Mouse (Mus musculus) cortical plate, adult 2 months (tissue): Measurements from ENCODE around the gene Lrrc23. TPM values are rescaled to one million over a fixed set of nuclear protein-coding genes. Genes with fewer than 3 reads are reported as not detected.
"Not testable (repeated sequence)": the region's sequence is repeated elsewhere in the genome, so short reads cannot be mapped to it uniquely, and the experiment has no call there.

Experiments used
- H3K27ac ChIP-seq: fragments of 200-500 bp; 2 replicates; pipeline ENCODE4 v1.5.1; 2012; ENCODE audit warnings: low read length, control low read depth, inconsistent platforms; ENCODE audit not compliant: insufficient read depth
- H3K4me1 ChIP-seq: fragments of 200-500 bp; 2 replicates; pipeline ENCODE4 v1.6.1; 2011; ENCODE audit warnings: low read length; ENCODE audit not compliant: control insufficient read depth, insufficient read depth
- H3K4me3 ChIP-seq: fragments of 200-500 bp; 2 replicates; pipeline ENCODE4 v1.5.1; 2011; ENCODE audit warnings: mild to moderate bottlenecking, low read length, control low read depth; ENCODE audit not compliant: insufficient read depth
- CTCF ChIP-seq: fragments of 200-500 bp; IDR thresholded peaks from 2 replicates; pipeline ENCODE4 v1.5.1; 2011; ENCODE audit warnings: mild to moderate bottlenecking, control low read depth, low read length; ENCODE audit not compliant: insufficient read depth; ENCODE audit errors: extremely low read depth
- POLR2A ChIP-seq: fragments of 200-500 bp; IDR thresholded peaks from 2 replicates; pipeline ENCODE4 v1.6.1; 2011; ENCODE audit warnings: mild to moderate bottlenecking, low read length, control low read depth; ENCODE audit not compliant: insufficient read depth; ENCODE audit errors: extremely low read depth
- polyA plus RNA-seq: library from polyadenylated mRNA; depleted of rRNA; stranded (reverse); fragments of >200 nt; gene quantifications from 2 replicates; pipeline ENCODE4 v1.2.3, GENCODE M21; 2012

Lrrc23 gene
- polyA plus RNA-seq, 1 experiment = 5.0 TPM

GRCm38 (mm10) chr6:124813933-124814332 lies 34.4 kb upstream of the Lrrc23 start, which contains the start of gene Tpi1:
Tpi1 (minus strand) TSS chr6:124814296.
- H3K4me1 ChIP-seq = peaks cover 4% of the 10 kb centered on the region
- H3K4me3 ChIP-seq = peak within 1 kb of the TSS; percentile 66
- TF ChIP-seq POLR2A (peak; percentile 100), CTCF (no peak)
- no peak within 1 kb of the TSS for H3K27ac ChIP-seq

GRCm38 (mm10) chr6:124813496-124813895 lies 34.0 kb upstream of the Lrrc23 start:
- Histone ChIP-seq H3K4me3 (peak overlapping the region; percentile 66), H3K4me1 (peaks cover 4% of the 10 kb centered on the region), H3K27ac (no peak overlapping the region)
- TF ChIP-seq POLR2A (peak; percentile 70; the same call in 1 of the 2 replicates), CTCF (no peak)

DNA sequence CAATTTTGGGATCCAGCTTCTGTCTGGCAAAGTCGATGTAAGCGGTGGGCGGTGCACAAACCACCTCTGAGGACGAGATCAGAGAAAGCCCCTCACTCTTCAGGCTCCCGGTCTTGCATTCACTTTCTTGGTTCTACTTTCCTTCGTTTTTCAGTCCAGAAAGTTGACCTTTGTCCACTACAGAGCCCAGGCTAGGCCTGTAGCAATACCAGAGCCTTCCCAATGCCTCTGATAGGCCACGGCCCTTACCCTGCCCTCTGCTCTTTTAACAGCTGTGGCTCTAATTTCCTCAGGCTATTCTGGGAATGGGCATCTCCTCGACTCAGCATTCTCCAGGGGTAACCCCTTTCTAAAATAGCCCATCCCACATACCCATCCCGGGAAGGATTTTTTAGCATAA lies 33.3 kb upstream of the Lrrc23 start:
- no peak overlapping the region for H3K27ac ChIP-seq

DNA sequence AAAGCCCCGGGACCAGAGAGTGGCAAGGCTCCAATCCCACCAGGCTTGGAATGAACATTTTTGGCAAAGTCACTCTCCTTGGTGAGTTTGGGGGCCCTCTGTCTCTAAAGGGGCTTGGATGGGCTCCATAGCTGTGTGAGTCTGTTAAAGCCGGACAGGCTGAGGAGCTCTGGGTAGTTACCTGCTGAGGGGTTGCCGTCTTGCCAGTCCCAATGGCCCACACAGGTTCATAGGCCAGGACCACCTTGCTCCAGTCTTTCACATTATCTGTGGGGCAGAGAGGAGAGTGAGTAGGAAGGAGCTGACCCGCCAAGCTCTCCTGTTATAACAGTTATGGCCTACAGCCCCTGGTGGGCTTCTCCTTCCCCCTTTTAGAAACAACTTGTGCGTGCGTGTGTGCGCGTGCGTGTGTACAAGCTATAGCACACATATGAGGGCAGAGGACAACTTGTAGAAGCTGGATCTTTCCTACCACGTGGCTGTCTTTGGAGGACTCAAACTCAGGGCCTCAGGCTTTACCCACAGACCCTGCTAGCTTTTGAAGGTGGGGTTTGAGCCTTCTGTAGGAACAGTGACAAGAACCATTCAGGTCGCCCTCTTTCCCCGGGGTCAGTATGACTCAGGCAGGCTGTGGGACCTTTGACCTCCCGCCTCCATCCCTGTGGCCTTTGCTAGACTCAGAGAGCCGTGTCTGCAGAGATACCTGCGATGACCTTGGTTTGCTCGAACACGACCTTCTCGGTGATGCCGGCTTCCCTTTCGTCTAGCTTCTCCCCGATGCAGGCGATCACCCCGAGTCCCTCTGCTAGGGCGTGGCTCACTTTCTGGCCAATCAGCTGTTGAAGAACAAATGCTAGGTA lies 32.4 kb upstream of the Lrrc23 start:
- TF ChIP-seq CTCF (no peak), POLR2A (no peak)
- peak overlapping the region; percentile 66; the same call in 1 of the 2 replicates for H3K4me3 ChIP-seq
- H3K4me1 ChIP-seq = peaks cover 3% of the 10 kb centered on the region; the same call in 1 of the 2 replicates
- H3K27ac ChIP-seq = no peak overlapping the region

More for the DNA sequence above, 33.3 kb upstream of the Lrrc23 start:
- Histone ChIP-seq H3K4me1 (peaks cover 1% of the 10 kb centered on the region; the same call in 1 of the 2 replicates), H3K4me3 (peak overlapping the region; percentile 66)
- TF ChIP-seq POLR2A (no peak), CTCF (no peak)

GRCm38 (mm10) chr6:124811403-124811665 lies 31.8 kb upstream of the Lrrc23 start:
- peaks cover 6% of the 10 kb centered on the region; the same call in 1 of the 2 replicates for H3K4me1 ChIP-seq
- H3K4me3 ChIP-seq = no peak overlapping the region
- no peak overlapping the region for H3K27ac ChIP-seq
- TF ChIP-seq CTCF (no peak), POLR2A (no peak)

DNA sequence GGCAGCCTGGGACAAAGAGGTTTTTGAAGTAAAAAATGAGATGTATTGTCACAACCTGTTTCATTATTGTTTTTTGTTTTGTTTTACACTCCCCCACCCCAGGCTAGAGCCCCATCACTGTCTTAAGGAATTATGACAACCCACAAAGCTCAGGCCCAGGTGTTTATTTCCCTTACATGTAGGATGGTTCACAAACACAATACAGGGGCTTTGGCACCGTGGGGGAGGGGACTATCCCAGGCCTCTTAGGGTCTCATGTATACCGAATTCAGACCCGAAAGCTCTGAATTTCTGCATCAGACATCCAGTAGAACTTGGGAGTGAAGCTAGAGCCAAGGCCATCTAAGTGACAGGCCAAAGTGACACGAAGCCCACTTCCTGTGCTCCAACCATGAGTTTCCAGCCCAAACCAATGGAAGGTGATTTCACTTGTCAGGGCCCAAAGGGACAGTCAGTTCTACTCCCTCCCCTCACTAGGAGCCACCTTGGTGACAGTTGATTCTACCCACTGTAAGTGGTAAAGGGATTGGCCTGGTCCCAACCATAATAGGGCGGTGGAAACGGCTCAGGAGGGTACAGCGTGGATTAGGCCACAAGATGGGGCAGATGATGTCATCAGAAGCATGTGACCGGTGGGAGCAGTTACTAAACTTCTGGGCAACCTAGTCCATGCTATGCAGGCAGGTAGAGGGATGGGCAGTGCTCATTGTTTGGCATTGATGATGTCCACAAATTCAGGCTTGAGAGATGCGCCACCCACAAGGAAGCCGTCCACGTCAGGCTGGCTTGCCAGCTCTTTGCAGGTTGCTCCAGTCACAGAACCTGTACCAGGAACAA lies 31.3 kb upstream of the Lrrc23 start:
- H3K4me1 ChIP-seq, H3K27ac ChIP-seq, H3K4me3 ChIP-seq: not testable (repeated sequence)

- Histone ChIP-seq H3K4me3 (peak overlapping the region; percentile 37; the same call in 1 of the 2 replicates), H3K4me1 (peaks cover 7% of the 10 kb centered on the region; the same call in 1 of the 2 replicates), H3K27ac (no peak overlapping the region)
- TF ChIP-seq POLR2A (0 out of 2 replicates have a peak, but pooled peaks have one; percentile 20), CTCF (no peak)
Measured at GRCm38 (mm10) chr6:124809775-124810538, 30.4 kb upstream of the Lrrc23 start.

- peak overlapping the region; percentile 41 for H3K27ac ChIP-seq
- peak overlapping the region; percentile 37 for H3K4me3 ChIP-seq
- peaks cover 7% of the 10 kb centered on the region; the same call in 1 of the 2 replicates for H3K4me1 ChIP-seq
- TF ChIP-seq POLR2A = no peak
- TF ChIP-seq CTCF = peak; percentile 38
Measured at GRCm38 (mm10) chr6:124809052-124809774, 29.7 kb upstream of the Lrrc23 start.
